Mouse (Mus musculus): ENCODE measurements around the gene Fpr-rs7. TPM values are rescaled to one million over a fixed set of nuclear protein-coding genes. Genes with fewer than 3 reads are reported as not detected.

Fpr-rs7 gene
- polyA plus RNA-seq (2015; fragmentation: Nextera tagmentation; extraction: Ambion mirVana) = not detected in 2 replicates

DNA sequence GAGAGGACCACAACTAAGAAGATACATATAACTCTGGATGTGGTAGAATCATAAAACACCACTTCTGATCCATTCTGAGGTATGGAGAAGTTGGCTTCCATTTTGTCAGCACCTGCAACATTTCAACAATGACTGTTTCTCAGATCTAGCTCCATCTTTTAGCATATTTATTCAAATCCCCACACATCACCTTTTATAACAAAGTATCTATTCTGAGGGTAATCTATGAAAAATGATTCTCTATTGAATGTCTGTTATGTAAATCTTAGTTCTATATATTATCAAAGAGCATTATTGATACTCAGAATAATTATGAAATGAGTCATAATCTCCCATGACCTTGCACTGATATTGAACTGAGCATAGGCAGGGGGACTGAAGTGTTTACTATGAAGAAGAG, at the start of gene Fpr-rs7:
Fpr-rs7 (minus strand) TSS at position 101 of the 400 bp plus-strand sequence.
- H3K4me2 ChIP-seq (ENCODE audit: low read depth, low read length) = no peak within 1 kb of the TSS
- H3K9ac ChIP-seq (ENCODE audit: low read length) = no peak within 1 kb of the TSS
- H3K27ac ChIP-seq (ENCODE audit: low read length) = no peak within 1 kb of the TSS
- H3K4me3 ChIP-seq (ENCODE audit: low read length) = no peak within 1 kb of the TSS
- peaks cover 3% of the 10 kb centered on the region; the same call in 1 of the 2 replicates for H3K9me3 ChIP-seq (ENCODE audit: control insufficient read depth, low read length)
- no peak for ATAC-seq (ENCODE audit: low read depth)
- no peaks in the 10 kb centered on the region for H3K36me3 ChIP-seq (ENCODE audit: control insufficient read depth, insufficient read depth, low read length)
- H3K27me3 ChIP-seq (ENCODE audit: control insufficient read depth, insufficient read depth, low read depth, low read length) = no peaks in the 10 kb centered on the region
- H3K4me1 ChIP-seq (replicated peaks; ENCODE audit: control insufficient read depth, insufficient read depth, low read length) = no peaks in the 10 kb centered on the region

- 73% methylated on average over 6 of the region's 6 CpGs for WGBS
- no peaks in the 10 kb centered on the region; the same call in 1 of the 2 replicates for H3K9me3 ChIP-seq (ENCODE audit: control insufficient read depth, low read length)
- no peaks in the 10 kb centered on the region for H3K36me3 ChIP-seq (ENCODE audit: control insufficient read depth, insufficient read depth, low read length)
- no peak overlapping the region for H3K27ac ChIP-seq (ENCODE audit: low read length)
- H3K9ac ChIP-seq (ENCODE audit: low read length) = no peak overlapping the region
- no peak for ATAC-seq (ENCODE audit: low read depth)
- no peaks in the 10 kb centered on the region for H3K4me1 ChIP-seq (replicated peaks; ENCODE audit: control insufficient read depth, insufficient read depth, low read length)
- no peak overlapping the region for H3K4me3 ChIP-seq (ENCODE audit: low read length)
- no peaks in the 10 kb centered on the region for H3K27me3 ChIP-seq (ENCODE audit: control insufficient read depth, insufficient read depth, low read depth, low read length)
- H3K4me2 ChIP-seq (ENCODE audit: low read depth, low read length) = no peak overlapping the region
These were observed 39.9 kb downstream of the Fpr-rs7 start for GRCm38 (mm10) chr17:20074090-20074489.

DNA sequence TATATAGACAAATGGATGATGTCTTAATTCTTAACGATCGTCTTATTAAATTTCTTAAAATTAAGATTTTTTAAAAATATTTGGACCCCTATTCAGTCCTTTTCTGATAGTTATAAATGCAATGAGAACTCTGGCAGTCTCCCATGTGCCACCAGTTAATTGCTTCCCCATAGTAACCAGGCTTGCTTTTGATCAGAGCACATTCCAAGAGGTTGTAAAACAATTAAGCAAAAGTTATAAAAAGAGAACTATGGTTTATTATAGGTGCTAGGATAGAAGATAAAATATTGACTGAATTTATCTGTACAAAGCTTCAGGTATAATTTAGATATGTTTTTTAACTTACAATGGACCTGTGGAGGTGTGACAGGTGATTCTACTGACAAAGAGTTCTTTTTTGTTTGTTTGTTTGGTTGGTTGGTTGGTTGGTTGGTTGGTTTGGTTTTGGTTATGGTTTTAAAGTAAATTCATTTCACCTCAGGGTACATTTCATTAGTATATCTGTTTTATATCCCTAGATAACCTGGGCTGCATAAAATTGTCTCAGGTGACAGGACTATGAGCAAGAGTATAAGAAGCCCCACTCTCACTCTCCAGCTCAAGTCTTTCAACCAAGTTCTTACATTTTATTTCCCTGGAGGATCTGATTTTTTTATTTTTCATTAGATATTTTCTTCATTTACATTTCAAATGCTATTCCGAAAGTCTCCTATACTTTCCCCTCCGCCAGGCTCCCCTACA, 42.2 kb downstream of the Fpr-rs7 start:
- no peak overlapping the region for H3K9ac ChIP-seq (ENCODE audit: low read length)
- no peaks in the 10 kb centered on the region for H3K27me3 ChIP-seq (ENCODE audit: control insufficient read depth, insufficient read depth, low read depth, low read length)
- H3K4me2 ChIP-seq (ENCODE audit: low read depth, low read length) = no peak overlapping the region
- WGBS = 87% methylated on average over 4 of the region's 4 CpGs
- H3K4me3 ChIP-seq (ENCODE audit: low read length) = no peak overlapping the region
- no peaks in the 10 kb centered on the region for H3K36me3 ChIP-seq (ENCODE audit: control insufficient read depth, insufficient read depth, low read length)
- no peak for ATAC-seq (ENCODE audit: low read depth)
- H3K9me3 ChIP-seq (ENCODE audit: control insufficient read depth, low read length) = no peaks in the 10 kb centered on the region; the same call in 1 of the 2 replicates
- no peak overlapping the region for H3K27ac ChIP-seq (ENCODE audit: low read length)
- no peaks in the 10 kb centered on the region for H3K4me1 ChIP-seq (replicated peaks; ENCODE audit: control insufficient read depth, insufficient read depth, low read length)

Other genes starting within 250 kb of the Fpr-rs7 start
- not detected in 2 replicates for gene Vmn2r104, start 65.9 kb downstream of the Fpr-rs7 start, polyA plus RNA-seq (2015; fragmentation: Nextera tagmentation; extraction: Ambion mirVana)
- not detected in 2 replicates for gene Fpr-rs6, start 68.9 kb upstream of the Fpr-rs7 start, polyA plus RNA-seq (2015; fragmentation: Nextera tagmentation; extraction: Ambion mirVana)
- gene Vmn2r105, start 120.8 kb upstream of the Fpr-rs7 start, polyA plus RNA-seq (2015; fragmentation: Nextera tagmentation; extraction: Ambion mirVana) = not detected in 2 replicates
- not detected in 2 replicates for gene Vmn2r106, start 171.3 kb upstream of the Fpr-rs7 start, polyA plus RNA-seq (2015; fragmentation: Nextera tagmentation; extraction: Ambion mirVana)
- not detected in 2 replicates for gene Vmn2r107, start 231.0 kb upstream of the Fpr-rs7 start, polyA plus RNA-seq (2015; fragmentation: Nextera tagmentation; extraction: Ambion mirVana)

All from lung, embryonic 16.5 days (tissue).